ENCODE assay signal across 26 mouse cellular contexts in genomic region chr3:97972707-97973106, GRCm38 (mm10). TPM values are rescaled to one million over a fixed set of nuclear protein-coding genes. Genes with fewer than 3 reads are reported as not detected.
A peak's percentile ranks its signal among the peaks of the same experiment; 100 is the strongest.
DNase-seq lines count a peak whose midpoint lies in the region; ATAC-seq and TF ChIP-seq lines count a peak whose summit lies in the region.
"Had no signal": no experiment of that assay in that cellular context is flagged by ENCODE, and none has a peak within 500 bp of the region (broad histone marks: within the 10 kb centered on the region; RNA-seq: fewer than 3 reads in every experiment).

No protein-coding gene starts in this region.

- H3K36me3 ChIP-seq in hindbrain, embryonic 10.5 days, result no peaks in the 10 kb centered on the region
- H3K36me3 ChIP-seq in hindbrain, postnatal 0 days (ENCODE audit: insufficient read depth, low read length), result no peaks in the 10 kb centered on the region
- H3K36me3 ChIP-seq in liver, embryonic 16.5 days (ENCODE audit: control insufficient read depth, insufficient read depth), result no peaks in the 10 kb centered on the region
- H3K36me3 ChIP-seq in liver, postnatal 0 days (replicated peaks; ENCODE audit: insufficient read depth, low read length), result no peaks in the 10 kb centered on the region
- no peaks in the 10 kb centered on the region for H3K36me3 ChIP-seq in spleen, adult 2 months (ENCODE audit: control insufficient read depth, insufficient read depth, low read length)
- H3K36me3 ChIP-seq: G1E; heart, embryonic 15.5 days; limb, embryonic 10.5 days; neural tube, embryonic 12.5 days had no signal

- peaks cover 9% of the 10 kb centered on the region; the same call in 1 of the 2 replicates for H3K27me3 ChIP-seq in hindbrain, embryonic 10.5 days (ENCODE audit: insufficient read depth, poor library complexity, severe bottlenecking)
- no peaks in the 10 kb centered on the region for H3K27me3 ChIP-seq in hindbrain, postnatal 0 days (ENCODE audit: insufficient read depth, low read length)
- H3K27me3 ChIP-seq in liver, embryonic 16.5 days (ENCODE audit: control insufficient read depth, insufficient read depth, low read depth, low read length), result no peaks in the 10 kb centered on the region
- H3K27me3 ChIP-seq in liver, postnatal 0 days (ENCODE audit: insufficient read depth, low read length), result no peaks in the 10 kb centered on the region
- no peaks in the 10 kb centered on the region for H3K27me3 ChIP-seq in spleen, adult 2 months (ENCODE audit: control insufficient read depth, insufficient read depth, low read length)
- H3K27me3 ChIP-seq: neural tube, embryonic 12.5 days had no signal

- no peak for TF ChIP-seq CTCF in hindbrain, postnatal 0 days (IDR thresholded peaks at IDR 0.05; ENCODE audit: low read depth)
- TF ChIP-seq CTCF in liver, postnatal 0 days (IDR thresholded peaks at IDR 0.05; ENCODE audit: low read depth), result no peak
- no peak for TF ChIP-seq CTCF in spleen, adult 2 months (IDR thresholded peaks at IDR 0.05; ENCODE audit: extremely low read depth, insufficient read depth, insufficient read length, insufficient replicate concordance)

- 0 out of 2 replicates have a peak overlapping the region, but pooled peaks have one; percentile 54 for H3K27ac ChIP-seq in hindbrain, embryonic 10.5 days
- H3K27ac ChIP-seq in hindbrain, postnatal 0 days, result no peak overlapping the region
- H3K27ac ChIP-seq in liver, embryonic 16.5 days (ENCODE audit: low read length), result no peak overlapping the region
- H3K27ac ChIP-seq in liver, postnatal 0 days (ENCODE audit: low read depth), result no peak overlapping the region
- H3K27ac ChIP-seq in spleen, adult 2 months (ENCODE audit: insufficient read depth, low read length), result peak overlapping the region; percentile 47
- H3K27ac ChIP-seq: heart, embryonic 15.5 days; hindbrain, embryonic 14.5 days; neural tube, embryonic 12.5 days had no signal

- no peaks in the 10 kb centered on the region for H3K9me3 ChIP-seq in hindbrain, embryonic 10.5 days
- no peaks in the 10 kb centered on the region for H3K9me3 ChIP-seq in hindbrain, postnatal 0 days (ENCODE audit: low read length)
- H3K9me3 ChIP-seq in liver, embryonic 16.5 days (replicated peaks; ENCODE audit: control insufficient read depth, low read length), result no peaks in the 10 kb centered on the region
- H3K9me3 ChIP-seq in liver, postnatal 0 days (ENCODE audit: low read length), result no peaks in the 10 kb centered on the region
- H3K9me3 ChIP-seq: heart, embryonic 15.5 days; limb, embryonic 10.5 days; neural tube, embryonic 12.5 days had no signal

- 65% methylated on average over 4 of the region's 4 CpGs for WGBS in hindbrain, embryonic 10.5 days
- WGBS in hindbrain, postnatal 0 days, result 77% methylated on average over 4 of the region's 4 CpGs
- 48% methylated on average over 4 of the region's 4 CpGs for WGBS in liver, embryonic 16.5 days (ENCODE audit: insufficient replicate concordance)
- WGBS in liver, postnatal 0 days (ENCODE audit: insufficient replicate concordance), result 52% methylated on average over 4 of the region's 4 CpGs
- WGBS in spleen, adult 2 months, result 41% methylated on average over 4 of the region's 4 CpGs

- no peak for TF ChIP-seq POLR2A in spleen, adult 2 months (IDR thresholded peaks at IDR 0.05; ENCODE audit: low read depth, low read length)

- no peak for TF ChIP-seq EP300 in liver, postnatal 0 days (IDR thresholded peaks at IDR 0.05; ENCODE audit: low read depth)

- ATAC-seq in hindbrain, postnatal 0 days, result no peak
- 0 out of 2 replicates have a peak, but pooled peaks have one; percentile 32 for ATAC-seq in liver, embryonic 16.5 days (ENCODE audit: low read depth)
- ATAC-seq in liver, postnatal 0 days, result no peak
- ATAC-seq: forebrain, postnatal 0 days had no signal

- DNase-seq in hindbrain, embryonic 10.5 days (ENCODE audit: low spot score), result no peak
- no peak for DNase-seq in hindbrain, postnatal 0 days (ENCODE audit: low spot score)
- no peak for DNase-seq in liver, postnatal 0 days
- peak in 1 of 2 experiments; percentile 29 for DNase-seq in spleen, adult 2 months (ENCODE audit: low read depth in 1 of 2, low spot score in 2 of 2)
- DNase-seq in spleen, postnatal 4 days (ENCODE audit: low spot score in 2 of 2), result no peak
- DNase-seq in gastrocnemius, adult 8-10 months (ENCODE audit: low spot score in 2 of 2), result no peak
- DNase-seq: adrenal gland, adult 2 months; cerebellum, adult 11 months; cerebellum, adult 9-11 months; forebrain, postnatal 0 days; gastrocnemius, postnatal 36 days; heart, postnatal 36 days; kidney, adult 8-10 months; liver; lung, adult 2 months; midbrain, embryonic 14.5 days; right cerebral cortex, postnatal 14 days; thymus, adult 2 months; thymus, postnatal 4 days had no signal

- no peak overlapping the region for H3K4me3 ChIP-seq in hindbrain, embryonic 10.5 days
- no peak overlapping the region for H3K4me3 ChIP-seq in hindbrain, postnatal 0 days (ENCODE audit: low read length)
- no peak overlapping the region for H3K4me3 ChIP-seq in liver, embryonic 16.5 days (ENCODE audit: low read depth, low read length)
- H3K4me3 ChIP-seq in liver, postnatal 0 days (ENCODE audit: low read depth, low read length), result no peak overlapping the region
- no peak overlapping the region for H3K4me3 ChIP-seq in spleen, adult 2 months (ENCODE audit: extremely low read depth, insufficient read depth, insufficient read length)
- H3K4me3 ChIP-seq: heart, embryonic 15.5 days; limb, embryonic 10.5 days; megakaryocyte, embryonic 14.5 days; neural tube, embryonic 12.5 days had no signal

- H3K9ac ChIP-seq in hindbrain, postnatal 0 days (replicated peaks; ENCODE audit: low read length), result no peak overlapping the region
- H3K9ac ChIP-seq in liver, embryonic 16.5 days (ENCODE audit: low read depth, low read length), result no peak overlapping the region
- no peak overlapping the region for H3K9ac ChIP-seq in liver, postnatal 0 days (replicated peaks)
- H3K9ac ChIP-seq: forebrain, postnatal 0 days; heart, embryonic 15.5 days; hindbrain, embryonic 14.5 days; neural tube, embryonic 12.5 days had no signal

- no peak overlapping the region for H3K4me2 ChIP-seq in hindbrain, postnatal 0 days (ENCODE audit: low read depth, low read length)
- no peak overlapping the region for H3K4me2 ChIP-seq in liver, embryonic 16.5 days (ENCODE audit: low read depth, low read length)
- no peak overlapping the region for H3K4me2 ChIP-seq in liver, postnatal 0 days (ENCODE audit: low read depth, low read length)
- H3K4me2 ChIP-seq: heart, embryonic 15.5 days; hindbrain, embryonic 14.5 days; neural tube, embryonic 12.5 days had no signal

- H3K4me1 ChIP-seq in hindbrain, embryonic 10.5 days (replicated peaks), result peaks cover 28% of the 10 kb centered on the region
- H3K4me1 ChIP-seq in hindbrain, postnatal 0 days (ENCODE audit: insufficient read depth, low read length), result no peaks in the 10 kb centered on the region
- H3K4me1 ChIP-seq in liver, embryonic 16.5 days (ENCODE audit: control insufficient read depth, low read depth, low read length), result peaks cover 3% of the 10 kb centered on the region
- H3K4me1 ChIP-seq in liver, postnatal 0 days (ENCODE audit: insufficient read depth), result peaks cover 16% of the 10 kb centered on the region
- peaks cover 18% of the 10 kb centered on the region; the same call in 1 of the 2 replicates for H3K4me1 ChIP-seq in spleen, adult 2 months (ENCODE audit: control insufficient read depth, insufficient read depth, insufficient read length)

RNA-seq across cellular contexts. Expression of gene Notch2, which starts 40.6 kb away (rescaled TPM):
- polyA plus RNA-seq in hindbrain, embryonic 10.5 days (2016; fragmentation: Nextera tagmentation; extraction: Ambion mirVana), result 15.6 and 18.0 TPM in 2 replicates
- 37.7 and 44.9 TPM in 2 replicates for total RNA-seq in hindbrain, postnatal 0 days (2014; rRNA removed)
- 9.5 and 9.9 TPM in 2 replicates for polyA plus RNA-seq in hindbrain, postnatal 0 days (2015; fragmentation: Nextera tagmentation; extraction: Ambion mirVana)
- polyA plus RNA-seq in liver, embryonic 16.5 days (2015; fragmentation: Nextera tagmentation; extraction: Ambion mirVana), result 7.2 and 7.9 TPM in 2 replicates
- polyA plus RNA-seq in liver, postnatal 0 days (2015; fragmentation: Nextera tagmentation; extraction: Ambion mirVana), result 5.1 and 6.2 TPM in 2 replicates
- polyA plus RNA-seq in spleen, adult 2 months (2012; rRNA removed), result 45.7 and 63.3 TPM in 2 replicates
- total RNA-seq in gastrocnemius, adult 8-10 months (2022), result 1 to 10 TPM; 5.6 to 7.9 (median 6.9) TPM
- polyA plus RNA-seq: G1E had no signal

Comparison
In these comparisons a context has a peak if more than half of its experiments do, and no peak if none do; other contexts are left out.
1. H3K27ac ChIP-seq: peak in hindbrain, embryonic 10.5 days (single experiment) and spleen, adult 2 months (single experiment); none in hindbrain, postnatal 0 days (single experiment), liver, embryonic 16.5 days (single experiment) and liver, postnatal 0 days (single experiment).